Comparison of ENCODE assay signal across 25 mouse cellular contexts in the genomic region with DNA sequence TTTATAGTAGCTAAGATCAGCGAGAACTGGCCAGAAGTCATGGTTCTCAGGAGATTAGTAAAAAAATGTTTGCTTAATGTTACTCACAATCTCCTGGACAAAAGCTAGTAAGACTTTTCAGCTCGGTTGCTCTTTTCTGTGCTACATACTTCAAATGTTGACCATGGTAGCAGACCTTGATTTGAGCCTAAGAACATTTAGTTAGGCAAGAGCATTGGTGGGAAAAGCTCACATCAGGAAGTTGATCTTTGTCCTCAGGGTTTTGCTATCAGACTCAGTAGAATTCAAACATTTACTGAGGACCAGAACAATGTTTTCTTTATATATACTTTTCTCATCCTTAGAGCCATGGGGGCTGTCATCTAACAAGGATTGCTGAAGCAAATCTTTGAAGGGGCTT.
"Had no signal": no experiment of that assay in that cellular context is flagged by ENCODE, and none has a peak within 500 bp of the region (broad histone marks: within the 10 kb centered on the region; RNA-seq: fewer than 3 reads in every experiment).

No protein-coding gene starts in this region.

- H3K9me3 ChIP-seq: heart, embryonic 10.5 days; heart, embryonic 12.5 days; hindbrain, embryonic 10.5 days; hindbrain, embryonic 12.5 days; intestine, embryonic 15.5 days; limb, embryonic 13.5 days; limb, embryonic 15.5 days had no signal

- H3K36me3 ChIP-seq: heart, embryonic 10.5 days; heart, embryonic 12.5 days; hindbrain, embryonic 10.5 days; hindbrain, embryonic 12.5 days; intestine, embryonic 15.5 days; limb, embryonic 13.5 days; limb, embryonic 15.5 days had no signal

- H3K27ac ChIP-seq: gastrocnemius, adult 2 months; heart, embryonic 10.5 days; hindbrain, embryonic 10.5 days; hindbrain, embryonic 12.5 days; hindbrain, embryonic 14.5 days; intestine, embryonic 15.5 days; layer of hippocampus, adult 2 months; limb, embryonic 13.5 days; limb, embryonic 15.5 days had no signal

- H3K4me2 ChIP-seq: heart, embryonic 12.5 days; hindbrain, embryonic 12.5 days; hindbrain, embryonic 14.5 days; intestine, embryonic 15.5 days; limb, embryonic 13.5 days; limb, embryonic 15.5 days had no signal

- H3K4me3 ChIP-seq: gastrocnemius, adult 2 months; heart, embryonic 10.5 days; heart, embryonic 12.5 days; hindbrain, embryonic 10.5 days; hindbrain, embryonic 12.5 days; intestine, embryonic 15.5 days; layer of hippocampus, adult 2 months; limb, embryonic 13.5 days; limb, embryonic 15.5 days had no signal

- DNase-seq: gastrocnemius, adult 2 months; gastrocnemius, postnatal 10 days; gastrocnemius, postnatal 25 days; heart, adult 18-20 months; heart, postnatal 10 days; heart, postnatal 4 days; kidney, adult 18-20 months; kidney, adult 8-10 months; kidney, postnatal 10 days; kidney, postnatal 25 days; kidney, postnatal 4 days; layer of hippocampus, postnatal 36 days; left cerebral cortex, postnatal 4 days had no signal

- ATAC-seq: hindbrain, embryonic 16.5 days; inflammation-experienced regulatory T-cells, adult 6 months; intestine, embryonic 15.5 days; intestine, postnatal 0 days had no signal

- H3K4me1 ChIP-seq: heart, embryonic 10.5 days; heart, embryonic 12.5 days; hindbrain, embryonic 10.5 days; hindbrain, embryonic 12.5 days; intestine, embryonic 15.5 days; limb, embryonic 13.5 days; limb, embryonic 15.5 days had no signal

- H3K9ac ChIP-seq: heart, embryonic 12.5 days; hindbrain, embryonic 12.5 days; hindbrain, embryonic 14.5 days; intestine, embryonic 15.5 days; limb, embryonic 13.5 days; limb, embryonic 15.5 days had no signal

- H3K27me3 ChIP-seq: heart, embryonic 12.5 days; hindbrain, embryonic 12.5 days; intestine, embryonic 15.5 days; limb, embryonic 13.5 days; limb, embryonic 15.5 days had no signal
